Mouse (Mus musculus) C2C12 (cell line): ENCODE measurements around the gene Dazap1. TPM values are rescaled to one million over a fixed set of nuclear protein-coding genes. Genes with fewer than 3 reads are reported as not detected.

Experiments
- H3K27me3 ChIP-seq: one replicate; pipeline ENCODE4 v1.6.1; 2011; ENCODE audit not compliant: control insufficient read depth, insufficient read depth, insufficient read length
- H3K36me3 ChIP-seq: one replicate; pipeline ENCODE4 v1.6.1; 2011; ENCODE audit not compliant: control insufficient read depth, insufficient read depth
- H3K4me3 ChIP-seq: one replicate; pipeline ENCODE4 v1.5.1; 2011; ENCODE audit warnings: mild to moderate bottlenecking, control low read depth; ENCODE audit not compliant: poor library complexity, insufficient read depth, severe bottlenecking
- H3K79me2 ChIP-seq: one replicate; pipeline ENCODE4 v1.6.1; 2011; ENCODE audit not compliant: control insufficient read depth, insufficient read depth
- H3K79me3 ChIP-seq: one replicate; pipeline ENCODE4 v1.6.1; 2011; ENCODE audit warnings: low read depth, control low read depth
- H3ac ChIP-seq: one replicate; pipeline ENCODE3; 2011; ENCODE audit warnings: low read depth; ENCODE audit not compliant: control insufficient read depth, insufficient read length
- CEBPB ChIP-seq: IDR thresholded peaks from one replicate; pipeline ENCODE4 v1.6.1; 2011; ENCODE audit warnings: low read depth, mild to moderate bottlenecking, control low read depth, moderate library complexity
- CTCF ChIP-seq: IDR thresholded peaks from one replicate; pipeline ENCODE4 v1.5.1; 2011; ENCODE audit not compliant: control insufficient read depth, insufficient read depth, insufficient read length
- FOSL1 ChIP-seq: IDR thresholded peaks from one replicate; pipeline ENCODE4 v1.8.0; 2011; ENCODE audit warnings: mild to moderate bottlenecking, low read length; ENCODE audit not compliant: poor library complexity, insufficient read depth, severe bottlenecking
- MAX ChIP-seq: IDR thresholded peaks from one replicate; pipeline ENCODE4 v1.6.1; 2011; ENCODE audit warnings: mild to moderate bottlenecking, control low read depth
- MYOD1 ChIP-seq: IDR thresholded peaks from one replicate; pipeline ENCODE4 v1.6.1; 2011; ENCODE audit warnings: low read depth; ENCODE audit not compliant: control insufficient read depth, insufficient read length
- MYOG ChIP-seq: IDR thresholded peaks from one replicate; pipeline ENCODE4 v1.6.1; 2011; ENCODE audit not compliant: control insufficient read depth, insufficient read length; ENCODE audit errors: extremely low read depth
- USF1 ChIP-seq: IDR thresholded peaks from one replicate; pipeline ENCODE4 v1.6.1; 2011; ENCODE audit warnings: low read depth, mild to moderate bottlenecking, control low read depth, moderate library complexity
- polyA plus RNA-seq: library from polyadenylated mRNA; unstranded; fragments of >200 nt; fragmentation: generic; extraction: Trizol; gene quantifications from one replicate; pipeline ENCODE4 v1.2.1, GENCODE M21; 2012; ENCODE audit warnings: missing spikeins

Dazap1 gene
- polyA plus RNA-seq, 1 experiment, result 159 TPM

- H3ac ChIP-seq, result no peak overlapping the region
- H3K36me3 ChIP-seq, result peaks cover 84% of the 10 kb centered on the region
- no peaks in the 10 kb centered on the region for H3K79me3 ChIP-seq
- no peak for TF ChIP-seq MAX
- TF ChIP-seq FOSL1, result no peak
- no peak for TF ChIP-seq MYOD1
- TF ChIP-seq USF1, result no peak
- TF ChIP-seq CTCF, result no peak
- TF ChIP-seq MYOG, result no peak
- TF ChIP-seq CEBPB, result no peak
- H3K27me3 ChIP-seq, result no peaks in the 10 kb centered on the region
- H3K4me3 ChIP-seq, result no peak overlapping the region
- H3K79me2 ChIP-seq, result no peaks in the 10 kb centered on the region
These were observed 20.0 kb downstream of the Dazap1 start for GRCm38 (mm10) chr10:80281304-80281703.

- Histone ChIP-seq H3K36me3 (peaks cover 85% of the 10 kb centered on the region), H3K4me3 (no peak overlapping the region), H3K27me3 (no peaks in the 10 kb centered on the region), H3ac (no peak overlapping the region), H3K79me3 (no peaks in the 10 kb centered on the region), H3K79me2 (no peaks in the 10 kb centered on the region)
- TF ChIP-seq CTCF, result no peak
- no peak for TF ChIP-seq MYOD1
These were observed 20.7 kb downstream of the Dazap1 start for GRCm38 (mm10) chr10:80281921-80282371.

- H3K27me3 ChIP-seq, result no peaks in the 10 kb centered on the region
- H3K36me3 ChIP-seq, result peaks cover 85% of the 10 kb centered on the region
- H3K79me3 ChIP-seq, result no peaks in the 10 kb centered on the region
- H3K4me3 ChIP-seq, result no peak overlapping the region
- no peak for TF ChIP-seq MYOD1
- TF ChIP-seq CTCF, result no peak
- no peak for TF ChIP-seq USF1
- no peak for TF ChIP-seq CEBPB
- no peak for TF ChIP-seq MYOG
- no peak for TF ChIP-seq FOSL1
- TF ChIP-seq MAX, result no peak
- no peaks in the 10 kb centered on the region for H3K79me2 ChIP-seq
- H3ac ChIP-seq, result no peak overlapping the region
These were observed 21.5 kb downstream of the Dazap1 start for GRCm38 (mm10) chr10:80282481-80283441.

GRCm38 (mm10) chr10:80285222-80286070, 24.2 kb downstream of the Dazap1 start:
- Histone ChIP-seq H3K4me3 (no peak overlapping the region), H3ac (no peak overlapping the region), H3K36me3 (peaks cover 68% of the 10 kb centered on the region), H3K79me2 (no peaks in the 10 kb centered on the region), H3K79me3 (no peaks in the 10 kb centered on the region), H3K27me3 (no peaks in the 10 kb centered on the region)
- TF ChIP-seq USF1 (no peak), FOSL1 (no peak), MYOD1 (no peak), CTCF (no peak), CEBPB (no peak), MYOG (no peak), MAX (no peak)

- Histone ChIP-seq H3ac (no peak overlapping the region), H3K36me3 (peaks cover 59% of the 10 kb centered on the region), H3K4me3 (no peak overlapping the region), H3K79me3 (peaks cover 7% of the 10 kb centered on the region), H3K79me2 (peaks cover 9% of the 10 kb centered on the region), H3K27me3 (no peaks in the 10 kb centered on the region)
- TF ChIP-seq MYOG (no peak), MAX (no peak)
These were observed 26.8 kb downstream of the Dazap1 start for GRCm38 (mm10) chr10:80288097-80288496.

GRCm38 (mm10) chr10:80288657-80289056, 27.4 kb downstream of the Dazap1 start:
- no peak overlapping the region for H3K4me3 ChIP-seq
- TF ChIP-seq USF1 (no peak), CEBPB (no peak), FOSL1 (no peak), MYOG (no peak), MAX (no peak), MYOD1 (no peak), CTCF (no peak)
- H3ac ChIP-seq, result no peak overlapping the region
- peaks cover 15% of the 10 kb centered on the region for H3K79me2 ChIP-seq
- H3K36me3 ChIP-seq, result peaks cover 59% of the 10 kb centered on the region
- peaks cover 13% of the 10 kb centered on the region for H3K79me3 ChIP-seq
- H3K27me3 ChIP-seq, result no peaks in the 10 kb centered on the region
